Mouse (Mus musculus): ENCODE results near the gene Arl5b. TPM values are rescaled to one million over a fixed set of nuclear protein-coding genes. Genes with fewer than 3 reads are reported as not detected.

The Arl5b gene
- 6.9 and 8.0 TPM in 2 replicates for polyA plus RNA-seq (2015; fragmentation: Nextera tagmentation; extraction: Ambion mirVana)

GRCm38 (mm10) chr2:15049117-15049873, at the start of gene Arl5b:
Arl5b (plus strand) TSS chr2:15049395.

DNA sequence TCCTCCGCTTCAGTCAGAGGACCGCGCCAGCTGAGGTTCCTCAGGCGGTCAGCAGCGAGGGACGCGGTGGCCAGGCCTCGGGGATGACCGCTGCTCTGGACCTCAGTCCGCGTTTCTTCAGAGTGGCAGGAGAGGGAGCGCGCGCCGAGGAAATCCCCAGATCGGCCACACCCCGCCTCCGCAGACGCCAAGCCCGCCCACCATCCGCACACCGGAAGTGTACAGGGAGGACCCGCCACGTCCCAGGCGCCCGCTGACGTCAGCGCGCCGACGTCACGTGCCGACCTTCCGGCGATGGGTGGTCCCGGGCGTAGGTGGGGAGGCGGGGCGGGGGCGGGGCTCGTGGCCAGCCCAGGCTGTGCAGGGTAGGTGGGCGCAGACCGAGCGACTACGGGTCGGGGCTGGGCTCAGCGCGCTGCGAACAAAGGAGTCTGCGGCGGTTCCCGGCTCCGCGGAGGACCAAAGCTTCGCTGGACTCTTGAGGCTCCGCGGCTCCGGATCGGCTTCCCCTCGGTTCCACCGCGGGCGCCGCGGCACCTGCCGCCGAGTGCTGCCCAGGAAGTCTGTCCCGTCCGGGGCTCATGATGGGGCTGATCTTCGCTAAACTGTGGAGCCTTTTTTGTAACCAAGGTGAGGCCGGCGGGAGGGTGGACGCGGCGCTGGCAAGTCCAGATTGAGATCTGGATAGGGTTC, 5.9 kb downstream of the Arl5b start, which contains the start of gene Nsun6:
Gene Nsun6 (minus strand): TSS at position 125 of the 693 bp plus-strand sequence.

Other genes starting within 250 kb of the Arl5b start
- gene Nsun6, start 5.7 kb downstream of the Arl5b start, polyA plus RNA-seq (2015; fragmentation: Nextera tagmentation; extraction: Ambion mirVana), result 9.9 and 11.2 TPM in 2 replicates